Mouse (Mus musculus): ENCODE data around the gene Vwa7. TPM values are rescaled to one million over a fixed set of nuclear protein-coding genes. Genes with fewer than 3 reads are reported as not detected.
"Not testable (repeated sequence)": the region's sequence is repeated elsewhere in the genome, so short reads cannot be mapped to it uniquely, and the experiment has no call there.

Gene Vwa7
- total RNA-seq, 2 experiments from 2014 or later, result 7.8 to 14.4 TPM

DNA sequence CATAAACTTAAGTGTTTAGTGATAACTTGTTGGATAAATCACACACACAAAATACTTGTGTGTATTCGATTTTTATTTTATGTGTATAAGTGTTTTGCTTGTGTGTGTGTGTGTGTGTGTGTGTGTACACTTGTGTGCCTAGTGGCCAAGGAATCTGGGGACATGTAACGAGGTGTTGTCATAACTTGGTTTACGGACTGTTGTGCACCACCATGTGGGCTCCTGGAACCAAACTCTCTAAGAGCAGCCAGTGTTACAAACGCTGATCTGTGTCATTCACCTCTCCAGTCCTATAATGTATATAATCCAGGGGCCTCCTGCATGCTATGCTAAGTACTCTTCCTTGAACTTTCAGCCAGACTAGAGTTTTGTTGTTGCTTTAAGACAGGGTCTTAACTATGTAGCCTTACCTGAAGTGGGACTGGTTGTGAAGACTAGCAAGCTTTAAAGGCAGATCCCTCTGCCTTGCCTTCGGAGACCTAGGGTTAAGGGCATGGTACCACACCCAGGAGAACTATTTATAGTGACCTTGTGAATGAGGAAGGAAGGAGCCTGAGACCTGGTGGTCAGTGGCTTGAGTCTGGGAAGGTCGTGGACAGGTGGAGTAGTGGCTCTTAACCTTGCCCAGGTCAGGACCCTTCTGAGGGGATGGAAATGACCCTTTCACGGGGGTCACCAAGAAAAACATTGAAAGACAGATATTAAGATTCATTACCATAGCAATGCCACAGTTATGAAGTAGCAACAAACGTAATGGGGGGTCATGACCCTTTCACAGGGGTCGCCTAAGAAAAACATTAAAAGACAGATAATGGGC, 13.1 kb upstream of the Vwa7 start:
- no peak for TF ChIP-seq CTCF (IDR thresholded peaks at IDR 0.05)
- DNase-seq, result no peak
- intact Hi-C loops (cut with DNase I), result no loop called here
- Histone ChIP-seq H3K4me3 (no peak overlapping the region), H3K27ac (no peak overlapping the region)

DNA sequence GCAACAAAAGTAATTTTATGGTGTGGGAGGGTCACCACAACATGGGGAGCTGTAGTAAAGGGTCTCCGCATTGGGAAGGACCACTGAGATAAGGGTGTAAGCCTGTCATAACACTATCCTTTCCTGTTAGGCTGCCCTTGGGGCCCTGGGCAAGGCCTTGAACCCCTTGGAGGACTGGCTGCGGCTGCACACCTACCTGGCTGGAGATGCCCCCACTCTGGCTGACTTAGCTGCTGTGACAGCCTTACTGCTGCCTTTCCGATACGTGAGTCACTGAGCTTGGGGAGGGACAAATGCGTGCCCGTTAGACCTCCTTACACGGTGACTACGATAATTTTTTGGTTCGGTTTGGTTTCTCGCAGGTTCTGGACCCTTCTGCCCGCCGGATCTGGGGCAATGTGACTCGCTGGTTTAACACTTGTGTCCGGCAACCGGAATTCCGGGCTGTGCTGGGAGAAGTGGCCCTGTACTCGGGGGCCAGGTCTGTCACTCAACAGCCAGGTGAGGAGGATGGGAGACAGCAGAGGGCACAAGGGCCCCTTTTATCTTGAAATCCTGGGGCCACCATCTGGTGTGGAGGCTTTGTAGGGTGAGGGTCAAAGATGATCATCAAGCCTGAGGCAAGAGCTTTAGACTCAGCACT, 12.2 kb upstream of the Vwa7 start:
- Histone ChIP-seq H3K27ac (no peak overlapping the region), H3K4me3 (no peak overlapping the region)
- no peak for TF ChIP-seq CTCF (IDR thresholded peaks at IDR 0.05)
- intact Hi-C loops (cut with DNase I), result no loop called here
- peak; percentile 15 for DNase-seq

DNA sequence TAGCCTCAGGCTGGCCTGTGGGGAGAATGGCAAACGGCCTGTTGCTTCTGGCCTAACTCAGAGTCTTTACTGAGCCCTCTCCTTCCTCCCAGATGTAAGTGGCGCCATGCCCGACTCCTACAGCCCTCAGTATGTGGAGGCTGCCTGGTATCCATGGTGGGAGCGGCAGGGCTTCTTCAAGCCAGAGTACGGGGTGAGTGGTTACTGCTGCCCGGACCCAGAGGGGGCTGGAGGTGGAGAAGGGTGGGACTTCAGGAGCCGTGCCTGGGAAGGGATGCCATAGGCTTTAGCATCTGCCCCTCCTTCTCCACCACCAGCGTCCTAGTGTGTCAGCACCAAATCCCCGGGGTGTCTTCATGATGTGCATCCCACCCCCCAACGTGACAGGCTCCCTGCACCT, 11.2 kb upstream of the Vwa7 start:
- Histone ChIP-seq H3K4me3 (no peak overlapping the region), H3K27ac (no peak overlapping the region)
- DNase-seq, result peak; percentile 13
- no peak for TF ChIP-seq CTCF (IDR thresholded peaks at IDR 0.05)
- intact Hi-C loops (cut with DNase I), result no loop called here

DNA sequence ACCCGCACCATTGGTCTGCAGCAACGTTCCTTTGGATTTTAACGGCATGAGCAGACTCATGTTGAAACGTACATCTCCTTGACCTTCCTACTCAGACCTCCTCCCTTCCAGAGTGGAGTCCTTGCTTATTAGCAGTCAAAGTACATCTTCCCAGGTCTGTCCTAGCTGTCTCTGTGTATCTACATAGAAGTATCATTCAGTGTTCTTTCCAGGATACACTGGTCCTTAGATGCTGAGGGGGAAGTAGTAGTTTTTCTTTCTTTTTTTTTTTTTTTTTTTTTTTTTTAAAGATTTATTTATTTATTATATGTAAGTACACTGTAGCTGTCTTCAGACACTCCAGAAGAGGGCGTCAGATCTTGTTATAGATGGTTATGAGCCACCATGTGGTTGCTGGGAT, 10.5 kb upstream of the Vwa7 start:
- DNase-seq; intact Hi-C loops (cut with DNase I); H3K27ac ChIP-seq; H3K4me3 ChIP-seq: not testable (repeated sequence)

DNA sequence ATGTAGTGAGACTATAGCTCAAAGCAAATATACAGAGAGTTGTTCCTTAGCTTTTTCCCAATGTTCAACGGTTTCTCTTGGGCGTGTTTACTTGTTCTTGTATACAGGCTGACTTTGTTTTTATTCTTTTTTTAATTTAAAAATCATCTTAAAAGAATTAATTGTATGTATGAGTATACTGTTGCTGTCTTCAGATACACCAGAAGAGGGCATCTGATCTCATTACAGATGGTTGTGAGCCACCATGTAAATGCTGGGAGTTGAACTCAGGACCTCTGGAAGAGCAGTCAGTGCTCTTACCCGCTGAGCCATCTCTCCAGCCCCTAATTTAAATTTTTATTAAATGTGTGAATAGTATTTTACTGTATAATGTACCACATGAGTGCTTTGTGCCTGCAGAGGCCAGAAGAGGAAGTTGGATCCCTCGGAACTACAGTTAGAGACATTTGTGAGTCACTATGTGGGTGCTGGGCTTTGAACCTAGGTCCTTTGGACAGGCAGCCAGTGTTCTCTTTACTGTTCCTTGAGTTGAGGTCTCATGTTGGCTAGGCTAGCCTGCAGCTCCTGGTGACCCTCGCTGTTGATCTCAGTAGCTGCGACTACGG, 8.9 kb upstream of the Vwa7 start:
- no peak for DNase-seq
- intact Hi-C loops (cut with DNase I), result no loop called here

DNA sequence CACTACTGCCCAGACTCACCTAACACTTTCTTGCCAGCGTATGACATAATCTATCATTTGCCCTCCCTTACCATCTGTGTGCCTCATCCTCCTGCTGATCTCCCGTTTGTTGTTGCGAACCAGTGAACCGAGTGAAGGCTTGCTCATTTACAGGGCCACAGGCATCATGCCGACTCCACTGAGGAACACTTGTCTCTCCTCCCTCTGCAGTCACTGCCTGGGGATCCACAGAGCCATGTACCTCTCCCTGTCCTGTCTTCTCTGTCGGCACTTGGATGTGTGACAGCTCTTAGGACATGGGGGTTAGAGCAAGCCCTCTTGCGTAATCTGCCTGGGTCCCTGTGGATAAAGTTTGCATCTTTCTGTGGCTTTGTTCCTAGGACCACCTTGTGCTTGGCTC, 6.8 kb upstream of the Vwa7 start:
- intact Hi-C loops (cut with DNase I), result no loop called here
- no peak for TF ChIP-seq CTCF (IDR thresholded peaks at IDR 0.05)
- H3K4me3 ChIP-seq, result no peak overlapping the region
- peak; percentile 22 for DNase-seq
- no peak overlapping the region for H3K27ac ChIP-seq

More for the DNA sequence above, 8.9 kb upstream of the Vwa7 start:
- no peak overlapping the region for H3K4me3 ChIP-seq
- TF ChIP-seq CTCF (IDR thresholded peaks at IDR 0.05), result peak; percentile 26; the same call in 1 of the 2 replicates
- H3K27ac ChIP-seq, result no peak overlapping the region

DNA sequence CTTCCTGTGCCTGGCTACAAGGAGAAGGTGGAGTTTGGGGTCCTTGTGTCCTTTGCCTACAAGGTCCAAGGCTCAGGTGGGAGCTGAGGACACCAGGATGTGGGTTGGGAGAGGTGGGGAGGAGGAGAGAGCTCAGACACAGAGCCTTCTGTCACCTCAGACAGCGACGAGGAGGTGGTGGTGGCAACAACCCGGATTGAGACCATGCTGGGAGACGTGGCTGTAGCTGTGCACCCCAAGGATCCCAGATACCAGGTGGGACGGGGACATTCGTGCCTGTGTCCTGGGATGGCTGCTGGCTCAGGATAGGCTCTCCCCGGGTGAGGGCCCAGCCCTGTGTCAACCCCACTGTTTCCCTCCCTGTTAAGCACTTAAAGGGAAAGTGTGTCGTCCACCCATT, 4.9 kb upstream of the Vwa7 start:
- no peak for TF ChIP-seq CTCF (IDR thresholded peaks at IDR 0.05)
- intact Hi-C loops (cut with DNase I), result no loop called here
- Histone ChIP-seq H3K4me3 (no peak overlapping the region), H3K27ac (no peak overlapping the region)
- no peak for DNase-seq

DNA sequence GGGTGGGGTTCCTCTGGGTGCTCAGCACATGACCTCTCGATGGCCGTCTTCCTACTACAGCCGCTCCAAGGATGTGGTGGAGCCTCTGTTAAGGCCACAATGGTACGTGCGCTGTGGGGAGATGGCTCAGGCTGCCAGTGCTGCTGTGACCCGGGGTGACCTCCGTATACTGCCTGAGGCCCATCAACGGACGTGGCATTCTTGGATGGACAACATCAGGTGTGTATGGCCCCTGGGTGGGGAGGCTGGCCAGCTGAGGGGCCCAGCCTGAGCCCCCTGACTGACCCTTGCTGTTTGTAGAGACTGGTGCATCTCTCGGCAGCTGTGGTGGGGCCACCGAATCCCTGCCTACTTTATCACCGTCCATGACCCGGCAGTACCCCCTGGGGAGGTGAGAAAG, 3.9 kb upstream of the Vwa7 start:
- peak; percentile 19 for DNase-seq
- Histone ChIP-seq H3K4me3 (no peak overlapping the region), H3K27ac (no peak overlapping the region)
- no peak for TF ChIP-seq CTCF (IDR thresholded peaks at IDR 0.05)
- intact Hi-C loops (cut with DNase I), result no loop called here

DNA sequence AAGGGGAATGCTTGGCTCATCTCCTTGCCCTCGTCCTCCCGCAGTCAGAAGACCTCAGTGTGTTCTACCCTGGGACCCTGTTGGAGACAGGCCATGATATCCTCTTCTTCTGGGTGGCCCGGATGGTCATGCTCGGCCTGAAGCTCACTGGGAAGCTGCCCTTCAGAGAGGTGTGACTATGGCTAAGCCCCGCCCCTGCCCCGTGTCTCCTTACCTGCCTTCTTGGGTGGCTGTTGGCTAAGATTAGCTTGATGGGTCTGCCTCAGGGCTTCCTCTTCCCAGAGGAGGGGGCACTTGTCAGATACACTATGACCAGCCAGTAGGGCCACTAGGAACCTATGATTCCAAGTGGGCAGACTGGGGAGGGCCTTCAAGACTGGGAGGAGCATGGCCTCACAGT, 3.2 kb upstream of the Vwa7 start:
- Histone ChIP-seq H3K4me3 (no peak overlapping the region), H3K27ac (no peak overlapping the region)
- intact Hi-C loops (cut with DNase I), result no loop called here
- DNase-seq, result peak; percentile 16
- TF ChIP-seq CTCF (IDR thresholded peaks at IDR 0.05), result no peak

DNA sequence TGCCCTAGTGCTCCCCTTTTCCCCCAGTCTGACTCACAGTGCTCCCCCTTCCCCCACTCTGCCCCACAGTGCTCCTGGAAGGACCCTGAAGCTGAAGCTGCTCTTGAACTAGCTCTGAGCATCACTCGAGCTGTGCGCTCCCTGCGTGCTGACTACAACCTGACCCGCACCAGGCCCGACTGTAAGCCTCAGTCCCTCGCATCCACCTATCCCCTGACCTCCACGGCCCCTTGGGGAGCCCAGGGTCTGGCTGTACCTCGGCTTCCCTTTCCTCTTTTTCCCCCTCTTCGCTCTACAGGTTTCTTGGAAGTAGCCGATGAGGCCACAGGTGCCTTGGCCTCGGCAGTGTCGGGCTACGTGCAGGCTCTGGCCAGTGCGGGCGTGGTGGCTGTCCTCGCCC, 1.1 kb upstream of the Vwa7 start:
- Histone ChIP-seq H3K4me3 (no peak overlapping the region), H3K27ac (no peak overlapping the region)
- intact Hi-C loops (cut with DNase I), result no loop called here
- TF ChIP-seq CTCF (IDR thresholded peaks at IDR 0.05), result no peak
- DNase-seq, result peak; percentile 25

DNA sequence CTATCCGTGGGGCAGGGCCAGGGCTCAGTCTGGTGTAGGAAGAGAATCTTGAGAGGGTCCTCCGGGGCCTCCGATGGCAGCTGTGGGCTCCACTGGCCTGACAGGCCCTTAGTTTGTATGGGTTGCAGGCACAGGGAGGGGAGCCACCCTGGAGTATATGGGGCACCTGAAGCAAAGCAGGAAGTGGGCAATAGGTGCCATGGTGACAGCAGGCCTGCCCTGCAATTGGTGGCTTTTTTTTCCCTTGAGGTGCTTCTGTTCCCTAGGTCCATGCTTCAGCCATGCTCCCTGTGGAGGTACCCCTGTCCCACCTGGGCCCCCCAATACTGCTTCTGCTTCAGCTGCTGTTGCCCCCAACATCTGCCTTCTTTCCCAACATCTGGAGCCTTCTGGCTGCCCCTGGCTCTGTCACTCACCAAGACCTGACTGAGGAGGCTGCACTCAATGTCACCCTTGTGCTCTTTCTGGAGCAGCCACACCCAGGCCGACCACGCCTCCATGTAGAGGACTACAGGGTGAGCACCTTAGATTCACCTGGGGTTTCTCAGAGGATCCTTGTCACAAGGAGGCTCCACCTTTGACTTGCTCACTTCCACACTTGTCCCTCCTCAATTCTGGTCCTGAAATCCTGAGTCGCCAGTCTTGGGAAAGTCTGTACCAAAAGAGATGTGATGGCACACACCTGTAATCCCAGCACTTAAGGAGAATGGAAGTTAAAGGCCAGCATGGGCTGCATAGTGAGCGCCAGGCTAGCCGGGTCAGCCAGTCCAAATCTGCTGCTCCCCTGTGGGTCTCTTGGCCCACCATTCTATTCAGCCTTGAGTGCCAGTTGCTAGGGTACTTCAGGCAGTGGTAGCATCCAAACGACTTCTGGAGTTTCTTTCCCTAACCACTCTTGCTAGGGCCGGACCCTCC, 669 bp downstream of the Vwa7 start:
- Histone ChIP-seq H3K27ac (peak overlapping the region; percentile 84), H3K4me3 (peak overlapping the region; percentile 57)
- DNase-seq, result peak; percentile 24
- TF ChIP-seq CTCF (IDR thresholded peaks at IDR 0.05), result no peak
- intact Hi-C loops (cut with DNase I), result no loop called here

DNA sequence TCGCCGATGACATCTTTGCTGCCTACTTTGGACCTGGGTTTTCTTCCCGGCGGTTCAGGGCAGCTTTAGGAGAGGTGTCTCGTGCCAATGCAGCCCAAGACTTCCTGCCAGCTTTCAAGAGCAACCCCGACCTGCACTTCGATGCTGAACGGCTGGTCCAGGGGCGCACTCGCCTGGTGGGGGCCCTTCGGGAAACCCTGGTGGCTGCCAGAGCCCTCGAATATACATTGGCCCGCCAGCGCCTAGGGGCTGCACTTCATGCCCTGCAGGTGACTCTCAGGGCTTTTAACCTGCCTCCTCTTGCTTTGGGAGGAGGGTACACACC, 1.3 kb downstream of the Vwa7 start:
- peak; percentile 22 for DNase-seq
- intact Hi-C loops (cut with DNase I), result no loop called here
- Histone ChIP-seq H3K27ac (no peak overlapping the region), H3K4me3 (no peak overlapping the region)
- no peak for TF ChIP-seq CTCF (IDR thresholded peaks at IDR 0.05)

DNA sequence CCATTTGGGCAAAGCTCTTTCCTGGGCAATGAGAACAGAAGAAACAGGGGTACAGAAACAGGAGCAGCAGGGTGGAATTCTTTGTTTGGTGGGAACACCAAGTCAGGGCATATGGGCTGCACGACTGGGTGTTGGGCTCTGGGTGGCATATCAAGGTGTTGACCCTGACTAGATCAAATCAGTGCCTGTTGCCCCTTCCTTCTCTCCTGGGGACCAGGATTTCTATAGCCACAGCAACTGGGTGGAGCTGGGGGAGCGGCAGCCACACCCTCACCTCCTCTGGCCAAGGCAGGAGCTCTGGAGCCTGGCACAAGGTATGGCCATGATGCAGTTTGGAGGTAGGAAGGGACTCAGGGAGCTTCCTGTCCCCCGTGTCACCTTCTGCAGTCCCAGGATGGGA, 1.8 kb downstream of the Vwa7 start:
- intact Hi-C loops (cut with DNase I), result no loop called here
- no peak overlapping the region for H3K4me3 ChIP-seq

More for the DNA sequence above, 1.8 kb downstream of the Vwa7 start:
- no peak for TF ChIP-seq CTCF (IDR thresholded peaks at IDR 0.05)
- H3K27ac ChIP-seq, result no peak overlapping the region
- DNase-seq, result no peak

All from gastrocnemius, adult 2 months (tissue).